Mouse (Mus musculus) thymus, postnatal 4 days (tissue): ENCODE measurements at regions not wholly inside any gene's neighbourhood (a gene's known extent, or its start where the extent isn't known, plus 50 kb on each side); places are given as distances from the start of the nearest gene placed in this dataset.
A peak's percentile ranks its signal among the peaks of the same experiment; 100 is the strongest.

ENCODE experiments used
- DNase-seq: peaks from one replicate; pipeline ENCODE4 v3.0.0; 2021

DNA sequence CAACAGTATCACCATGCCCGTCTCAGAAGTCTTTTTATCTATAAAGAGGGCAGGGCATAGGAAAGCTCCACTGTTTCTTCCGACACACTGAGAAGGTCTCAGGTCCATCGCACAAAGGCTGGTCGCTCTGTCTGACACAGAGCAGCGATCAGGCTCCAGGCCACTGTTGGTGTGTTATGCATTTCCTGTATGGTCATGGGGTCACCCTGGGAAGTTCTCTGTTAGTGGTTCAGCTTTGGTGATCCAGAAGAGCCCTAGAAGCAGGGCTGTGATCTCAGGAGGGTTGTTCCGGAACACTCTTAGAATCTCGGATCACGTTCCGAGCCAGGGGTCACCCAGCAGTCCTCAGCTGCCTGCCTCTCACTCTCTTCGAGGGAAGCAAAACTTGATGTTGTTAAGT is 150.7 kb downstream of the Qrsl1 start:
- no peak for DNase-seq

DNA sequence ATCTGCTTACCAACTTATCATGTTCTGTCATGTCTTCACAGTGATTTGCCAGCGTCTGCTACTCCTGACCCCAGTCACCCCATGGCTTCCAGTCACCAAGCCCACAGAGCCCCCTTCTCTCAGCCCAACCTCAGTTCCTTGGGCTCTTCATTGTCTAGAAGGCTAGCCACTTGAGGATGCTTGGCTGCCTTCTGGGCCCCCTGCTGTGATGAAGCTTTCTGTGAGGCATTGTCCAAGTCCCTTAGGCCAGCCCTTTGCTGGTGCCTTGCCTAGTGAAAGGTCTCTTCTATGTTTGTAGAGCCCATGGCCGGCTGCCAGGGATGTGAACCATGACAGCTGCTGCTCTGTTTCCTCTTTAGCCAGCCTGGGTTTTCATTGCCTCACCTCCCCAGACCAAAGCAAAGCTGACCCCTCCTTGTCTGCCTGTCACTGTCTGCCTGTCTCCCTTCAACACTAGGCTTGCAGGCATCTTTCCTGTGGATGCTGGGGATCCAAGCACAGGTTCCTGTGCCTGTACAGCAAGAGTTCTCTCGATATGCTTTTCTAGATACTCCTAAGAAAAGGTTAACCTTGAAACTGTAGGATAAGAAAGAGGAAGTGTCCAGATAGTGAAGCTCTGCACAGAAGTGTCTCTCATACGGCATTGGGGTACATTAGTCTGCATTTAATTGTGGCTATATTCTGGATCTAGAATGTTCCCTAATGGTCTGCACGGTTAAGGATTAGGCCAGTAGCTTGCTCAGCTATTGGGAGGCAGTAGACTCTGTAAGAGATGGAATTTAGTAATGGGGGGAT is 149.5 kb downstream of the Qrsl1 start:
- DNase-seq, result no peak

DNA sequence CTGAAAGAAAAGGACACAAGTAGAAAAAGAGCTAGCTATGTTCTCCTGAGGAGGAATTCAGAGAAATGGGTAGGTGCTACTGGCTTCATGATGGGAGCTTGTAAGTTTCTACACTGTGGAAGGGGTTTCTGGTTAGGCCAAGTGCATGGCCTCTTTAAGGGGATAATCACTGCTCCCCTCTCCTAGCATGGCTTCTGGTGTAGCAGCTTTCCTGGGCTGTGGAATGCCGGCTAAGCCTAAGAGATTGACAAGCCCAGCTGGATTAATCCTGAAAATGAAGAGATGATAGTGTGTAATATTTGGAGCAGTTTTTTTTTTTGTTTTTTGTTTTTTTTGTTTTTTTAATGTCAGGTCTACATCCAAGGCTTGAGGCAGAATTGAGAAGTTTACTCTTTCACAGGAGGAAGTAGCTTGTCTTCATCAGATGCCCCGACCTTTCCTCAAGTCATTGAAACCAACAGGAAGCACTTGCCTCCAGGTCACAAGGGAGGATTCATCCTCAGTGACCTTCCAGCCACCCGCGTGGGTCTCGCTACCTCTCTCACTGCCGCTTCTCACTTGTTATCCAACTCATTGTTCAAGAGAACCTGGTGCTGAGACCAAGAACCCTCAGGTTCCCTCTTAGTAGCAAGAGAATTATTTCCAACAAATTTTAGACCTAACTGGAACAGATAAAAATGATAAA is 144.5 kb downstream of the Qrsl1 start:
- DNase-seq, result no peak

DNA sequence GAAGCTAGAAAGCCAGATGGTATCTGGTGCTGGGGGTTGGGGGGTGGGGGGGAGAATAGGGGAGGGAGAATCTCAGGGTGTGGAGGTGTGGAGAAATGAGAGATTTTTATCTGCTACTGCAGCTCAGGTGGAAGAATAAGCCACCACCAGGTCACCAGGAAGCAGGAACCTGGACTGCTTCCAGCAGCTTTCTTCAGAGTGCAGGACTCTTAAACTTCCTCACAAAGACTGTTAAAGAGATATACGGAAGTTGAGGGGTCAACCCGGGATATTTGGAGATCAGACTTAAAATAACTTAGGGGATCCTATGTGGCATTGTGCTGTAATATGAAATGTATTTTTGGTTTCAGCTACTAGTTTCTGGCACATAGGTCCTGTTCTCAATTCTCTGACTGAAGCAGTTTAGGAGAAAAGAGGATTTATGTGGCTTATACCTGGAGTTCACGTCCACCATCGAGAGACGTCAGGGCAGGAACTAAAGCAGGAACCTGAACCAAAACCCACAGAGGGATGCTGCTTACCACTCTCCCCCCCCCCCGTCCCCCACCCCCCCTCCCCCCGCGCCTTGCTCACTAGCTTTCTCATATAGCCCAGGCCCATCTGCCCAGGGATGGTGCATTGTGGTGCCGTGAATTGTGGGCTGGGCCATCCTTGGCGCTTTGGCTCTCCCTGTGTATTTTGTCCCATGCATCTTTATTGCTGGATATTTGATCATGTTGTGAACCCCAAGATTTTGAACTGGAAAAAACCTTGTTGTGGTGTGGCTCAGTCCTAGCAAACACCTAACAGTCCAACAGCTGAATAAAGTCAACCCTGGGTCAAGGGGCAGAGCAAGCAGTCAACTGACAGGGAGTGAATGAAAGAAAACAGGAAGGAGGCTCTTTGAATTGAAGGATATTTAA is 143.2 kb downstream of the Qrsl1 start:
- no peak for DNase-seq

DNA sequence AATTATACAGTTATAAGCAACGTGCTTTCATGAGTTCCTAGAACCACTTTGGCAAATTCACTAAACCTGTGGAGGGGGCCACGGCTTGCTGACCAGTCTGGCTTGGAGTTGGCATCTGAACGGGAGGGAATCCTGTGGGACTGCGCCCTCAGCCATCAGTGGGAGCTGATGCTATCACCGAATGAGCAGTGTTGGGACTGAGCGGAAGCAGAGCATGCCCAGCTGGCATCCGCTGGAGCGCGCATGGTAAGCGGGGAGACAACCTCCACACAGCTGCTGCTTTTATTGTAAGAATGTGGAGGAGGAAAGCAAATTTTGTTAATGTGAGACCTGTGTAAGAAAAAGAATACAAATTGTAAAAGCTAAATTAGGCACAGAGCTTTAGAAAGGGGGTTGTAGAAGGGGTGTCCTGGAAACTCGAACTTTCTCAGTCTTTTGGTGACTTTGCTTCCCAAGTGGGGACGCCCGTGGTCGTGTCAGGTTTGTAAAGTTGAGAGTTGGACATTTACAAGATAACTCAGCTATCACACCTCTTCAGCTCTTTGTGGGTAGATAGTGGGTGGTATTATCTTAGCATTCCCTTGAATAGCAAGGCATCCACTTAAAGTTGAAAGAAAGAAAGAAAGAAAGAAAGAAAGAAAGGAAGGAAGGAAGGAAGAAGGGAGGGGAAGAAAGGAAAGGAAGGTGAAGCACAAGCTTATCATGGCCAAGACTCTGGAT is 142.2 kb downstream of the Qrsl1 start:
- peak; percentile 49 for DNase-seq

DNA sequence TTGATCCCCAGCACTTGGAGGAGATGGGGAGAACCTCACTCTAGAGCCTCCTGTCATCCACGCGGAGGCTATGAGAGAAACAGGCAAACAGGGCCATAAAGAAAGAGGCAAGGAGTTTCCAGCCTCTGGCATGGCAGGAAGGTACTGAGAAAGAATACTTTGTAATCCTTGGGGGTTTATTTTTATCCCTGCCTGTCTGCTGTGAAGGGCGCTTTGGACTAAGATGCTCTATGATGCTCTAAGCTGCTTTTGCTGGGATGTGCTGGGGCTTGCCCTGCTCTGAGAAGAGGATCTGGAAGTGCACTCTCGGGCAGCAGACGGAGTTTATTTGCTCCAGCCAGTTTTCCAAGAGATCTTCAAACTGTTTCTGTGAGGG is 141.7 kb downstream of the Qrsl1 start:
- no peak for DNase-seq

DNA sequence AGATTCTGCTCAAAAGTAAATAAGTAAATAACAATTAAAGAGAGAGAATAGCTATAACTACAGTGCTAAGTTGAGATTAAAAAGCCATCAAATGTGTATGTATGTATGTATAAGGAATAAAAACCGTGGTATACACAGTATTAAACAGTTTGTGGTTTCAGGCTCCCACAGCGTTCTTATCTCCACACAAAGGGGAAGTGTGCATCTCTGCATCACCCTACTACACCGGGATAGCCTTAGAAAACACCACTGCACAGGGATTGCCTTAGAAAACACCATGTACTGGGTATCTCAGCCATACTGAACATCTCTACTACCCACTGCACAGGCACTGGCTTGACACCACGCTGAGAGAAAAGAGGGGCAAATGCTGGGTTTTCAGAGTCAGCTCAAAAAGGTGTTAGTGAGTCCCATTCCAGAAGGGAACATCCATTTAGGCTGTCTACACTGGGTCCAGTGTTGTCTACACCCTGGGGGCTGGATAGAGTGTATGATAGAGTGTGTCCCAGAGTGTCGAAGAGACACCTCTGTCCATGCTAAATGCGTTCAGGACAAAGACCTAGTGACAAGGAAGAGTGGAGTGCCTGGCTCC is 139.5 kb downstream of the Qrsl1 start:
- no peak for DNase-seq

DNA sequence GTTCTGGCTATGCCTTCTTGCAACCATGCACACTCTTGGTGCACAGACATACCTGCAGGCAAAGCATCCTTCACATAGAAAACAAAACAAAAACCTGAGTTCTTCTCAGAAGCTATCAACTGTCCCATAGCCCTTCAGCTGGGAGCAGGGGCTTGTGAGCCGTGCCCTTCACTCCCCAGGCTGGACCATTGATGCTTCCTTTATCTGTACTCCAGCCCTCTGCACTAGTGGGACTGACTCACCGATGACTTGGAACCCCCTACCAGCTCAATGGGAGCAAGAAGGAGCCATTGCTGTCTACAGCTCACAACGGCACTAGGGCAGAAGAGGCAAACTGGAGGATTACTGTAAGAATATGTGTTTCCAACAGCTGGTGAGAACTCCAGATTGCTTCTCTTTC is 137.0 kb downstream of the Qrsl1 start:
- no peak for DNase-seq

DNA sequence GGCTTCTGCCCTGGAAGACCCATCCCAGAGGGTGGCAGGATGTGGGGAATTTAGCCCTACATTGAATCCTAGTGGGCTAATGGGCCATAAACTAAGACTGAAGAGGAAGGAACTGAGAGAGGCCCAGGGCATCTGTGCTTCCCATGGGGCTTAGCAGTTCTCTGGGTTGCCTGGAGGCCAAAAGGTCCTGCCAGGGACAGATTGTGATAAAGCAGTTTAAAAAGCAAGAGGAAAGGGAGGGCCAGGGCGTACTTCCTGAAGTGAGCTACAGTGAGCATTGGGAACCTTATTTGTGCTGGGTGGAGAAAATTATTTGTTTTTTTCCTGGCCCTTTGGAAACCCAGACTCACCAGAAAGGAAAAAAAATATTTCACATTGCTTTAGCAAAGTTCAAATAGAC is 136.3 kb downstream of the Qrsl1 start:
- no peak for DNase-seq

DNA sequence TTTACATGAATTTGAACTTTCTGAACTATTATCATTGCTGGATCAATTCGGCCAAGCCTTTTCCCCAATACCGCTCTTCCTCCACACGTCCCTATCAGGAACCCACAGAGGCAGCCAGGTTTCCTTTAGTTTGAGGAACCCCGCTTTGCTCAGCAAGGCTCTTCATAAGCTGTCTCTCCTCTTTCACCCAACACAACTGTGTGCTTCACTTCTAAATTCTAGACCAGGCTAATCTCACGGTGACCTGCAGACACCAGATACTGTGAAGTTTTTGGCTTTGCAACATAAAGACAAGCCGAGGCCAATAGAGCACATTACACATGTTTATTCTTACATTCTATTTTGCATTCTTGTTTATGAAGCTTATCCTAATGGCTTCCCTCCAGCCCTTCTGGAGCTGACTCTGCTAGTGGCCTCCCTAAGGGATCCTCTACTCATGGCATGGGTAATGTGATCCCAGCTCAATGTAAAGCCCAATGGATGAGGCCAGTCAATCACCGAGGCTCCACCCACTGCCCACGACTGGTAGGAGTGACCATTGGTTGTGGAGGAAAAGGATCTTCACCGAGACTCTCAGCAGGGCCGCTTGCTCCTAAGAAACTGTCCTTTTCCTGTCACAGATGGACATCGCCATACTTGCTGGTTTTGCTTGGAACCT is 135.6 kb downstream of the Qrsl1 start:
- no peak for DNase-seq

DNA sequence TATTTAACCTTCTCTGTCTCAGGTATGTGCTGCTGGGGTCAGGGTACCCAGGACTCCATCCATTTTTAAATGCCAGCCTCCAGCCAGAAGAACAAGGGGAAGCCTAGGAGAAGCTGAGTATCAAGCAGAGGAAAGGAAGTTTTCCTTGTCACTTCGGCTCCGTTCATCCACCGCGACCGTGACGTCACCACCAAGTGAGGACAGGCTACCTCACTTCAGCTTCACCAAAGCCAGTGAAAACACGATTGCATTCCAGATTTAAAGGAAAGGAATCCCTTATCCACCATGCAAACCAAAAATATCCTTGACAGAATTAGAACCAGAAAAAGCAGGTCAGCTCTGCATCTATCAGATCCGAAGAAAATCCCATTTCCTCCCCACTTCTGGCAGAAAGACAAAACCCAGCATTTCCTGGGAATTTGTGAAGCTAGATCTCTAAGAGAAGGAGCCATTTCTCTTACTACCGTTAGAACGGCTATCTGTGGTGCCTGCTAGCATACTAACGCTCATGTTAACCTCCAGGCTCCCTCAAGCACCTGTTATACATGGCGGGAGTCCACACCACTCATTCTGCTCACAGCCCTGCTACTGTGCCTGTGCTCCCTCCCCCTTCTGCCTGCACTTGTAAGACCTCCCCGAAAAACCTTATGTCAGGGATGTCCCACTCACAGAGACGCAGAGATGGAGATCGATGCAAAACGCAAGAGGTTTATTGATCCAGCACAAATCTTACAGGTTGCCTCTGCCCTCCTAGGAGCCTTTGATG is 133.4 kb downstream of the Qrsl1 start:
- DNase-seq, result no peak

DNA sequence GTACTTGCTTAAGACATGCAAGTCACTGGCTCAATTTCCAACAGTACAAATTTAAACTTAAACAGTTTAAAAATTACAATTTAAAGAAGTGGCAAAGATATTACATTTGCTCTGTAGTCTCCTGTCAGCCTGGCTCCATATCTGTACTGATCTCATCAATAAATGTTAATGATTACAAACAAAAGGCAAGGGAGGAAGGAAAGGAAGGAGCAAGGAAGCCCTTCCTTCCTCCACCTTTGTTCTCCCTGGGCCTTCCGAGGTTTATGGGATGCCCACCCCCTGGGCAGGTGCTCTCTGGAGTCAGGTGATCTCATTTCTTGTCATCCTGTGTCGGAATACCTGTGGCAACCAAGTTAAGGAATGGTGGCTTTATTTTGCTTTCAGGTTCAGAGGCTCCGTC is 132.5 kb downstream of the Qrsl1 start:
- DNase-seq, result no peak

DNA sequence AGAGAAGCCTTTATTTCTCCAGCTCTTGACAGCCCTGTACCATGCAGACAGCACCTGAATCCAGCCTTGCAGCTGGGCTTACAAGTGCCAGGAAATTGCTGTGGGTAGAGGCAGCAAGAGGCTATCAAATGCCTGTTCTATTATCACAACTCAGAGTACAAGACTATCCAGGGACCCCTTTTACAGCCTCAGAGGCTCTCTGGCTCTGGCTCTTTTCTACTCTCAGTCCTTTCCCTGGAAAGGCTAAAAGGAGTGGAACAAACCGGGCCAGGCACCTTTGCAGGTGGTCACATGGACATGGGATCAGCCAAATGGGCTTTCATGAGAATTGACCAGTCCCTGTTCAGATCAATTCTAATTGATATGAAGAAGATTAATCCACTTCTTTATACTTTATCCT is 125.7 kb downstream of the Qrsl1 start:
- no peak for DNase-seq

DNA sequence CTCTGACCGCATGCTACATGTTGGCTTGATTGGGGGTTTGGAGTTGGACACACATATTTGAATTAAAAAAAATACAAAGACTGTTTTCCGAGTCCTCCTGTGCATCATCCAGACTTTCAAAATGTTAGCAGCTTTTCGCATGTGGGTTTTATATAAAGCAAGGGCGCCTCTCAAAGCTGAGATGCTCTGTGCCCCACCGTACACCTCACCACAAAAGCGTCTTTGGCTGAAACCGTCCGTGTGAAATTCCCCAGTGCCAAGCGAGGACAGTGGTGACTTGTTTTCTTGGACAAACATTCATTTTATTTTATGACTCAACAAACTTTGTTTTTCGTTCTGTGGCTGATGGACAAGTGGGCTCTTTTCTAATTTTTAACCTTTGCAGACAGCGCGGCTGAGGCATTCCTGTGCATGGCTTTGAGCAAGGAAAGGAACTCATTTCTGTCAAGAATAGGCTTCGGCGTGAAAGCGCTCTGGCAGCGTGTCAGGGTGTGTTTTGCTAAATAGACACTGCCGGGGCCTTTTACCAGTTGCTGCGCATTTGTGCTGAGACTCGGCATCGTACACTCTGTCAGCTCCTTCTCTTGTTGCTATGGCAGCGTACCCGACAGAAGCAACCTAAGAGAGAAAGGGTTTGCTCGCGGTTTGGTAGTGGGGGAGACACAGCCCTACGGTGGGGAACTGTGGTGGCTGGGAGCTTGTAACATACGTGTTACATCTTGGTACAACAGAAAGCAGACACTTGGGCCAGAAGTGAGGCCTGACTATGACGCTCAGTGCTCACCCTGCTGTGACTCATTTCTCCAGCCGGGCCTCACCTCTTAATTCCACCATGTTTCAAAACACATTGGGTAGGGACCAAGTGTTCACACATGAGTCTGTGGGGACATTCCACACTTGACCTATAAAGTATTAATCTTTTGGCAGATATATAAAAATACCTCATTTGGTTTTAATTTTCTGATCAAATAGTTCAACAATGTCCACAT is 123.6 kb downstream of the Qrsl1 start:
- no peak for DNase-seq

DNA sequence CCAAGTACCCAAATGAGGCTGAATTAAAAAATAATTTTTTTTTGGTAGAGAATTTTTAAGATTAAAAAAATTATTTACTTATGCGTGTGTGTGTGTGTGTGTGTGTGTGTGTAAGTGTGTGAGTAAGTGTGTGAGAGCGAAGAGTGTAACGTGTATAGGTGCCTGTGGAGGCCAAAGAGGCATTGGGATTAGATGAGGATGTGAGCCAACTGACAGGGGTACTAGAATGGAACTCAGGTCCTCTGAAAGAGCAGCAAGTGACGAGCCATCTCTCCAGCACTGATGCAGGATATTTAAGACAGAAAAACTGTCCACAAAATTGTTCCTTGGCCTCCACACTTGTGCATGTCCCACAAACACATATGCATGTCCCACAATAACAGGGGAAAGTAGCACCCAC is 121.0 kb downstream of the Qrsl1 start:
- no peak for DNase-seq

DNA sequence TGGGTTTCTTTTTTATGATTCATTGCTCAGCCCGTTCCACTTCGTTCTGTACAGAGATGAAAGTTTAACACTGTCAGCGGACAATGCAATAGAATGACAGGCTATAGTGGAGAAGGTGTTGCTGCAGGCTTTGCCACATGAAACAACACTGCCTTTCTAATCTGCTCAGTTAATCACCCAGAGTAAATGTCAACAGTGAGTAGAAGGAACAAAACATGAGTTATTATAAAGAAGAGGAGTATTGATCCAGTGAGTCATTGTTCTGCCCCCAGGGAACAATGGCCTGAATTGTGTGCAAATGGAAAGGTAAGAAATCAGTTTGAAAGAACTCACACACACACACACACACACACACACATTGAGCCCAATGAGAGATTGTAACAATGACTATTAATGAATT is 118.2 kb downstream of the Qrsl1 start:
- DNase-seq, result no peak

DNA sequence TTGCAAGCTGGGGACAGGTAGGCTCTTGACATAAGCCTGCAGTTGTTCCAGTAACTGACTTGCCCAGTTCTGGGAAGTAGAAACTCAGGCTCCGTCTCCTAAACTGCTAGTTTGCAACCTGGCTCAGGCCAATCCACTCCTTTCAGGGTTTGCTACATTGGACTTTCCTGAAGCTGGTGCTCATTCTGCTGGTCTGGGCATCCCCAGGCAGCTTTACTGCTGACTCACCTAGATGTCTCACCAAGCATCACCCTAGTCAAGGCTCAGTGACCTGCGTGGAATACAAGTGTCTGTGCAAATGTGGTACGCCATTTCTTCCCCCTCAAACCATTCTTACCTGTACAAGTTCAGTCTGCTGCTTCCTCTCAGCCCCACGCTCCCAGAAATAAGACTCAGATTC is 110.8 kb downstream of the Qrsl1 start:
- no peak for DNase-seq

DNA sequence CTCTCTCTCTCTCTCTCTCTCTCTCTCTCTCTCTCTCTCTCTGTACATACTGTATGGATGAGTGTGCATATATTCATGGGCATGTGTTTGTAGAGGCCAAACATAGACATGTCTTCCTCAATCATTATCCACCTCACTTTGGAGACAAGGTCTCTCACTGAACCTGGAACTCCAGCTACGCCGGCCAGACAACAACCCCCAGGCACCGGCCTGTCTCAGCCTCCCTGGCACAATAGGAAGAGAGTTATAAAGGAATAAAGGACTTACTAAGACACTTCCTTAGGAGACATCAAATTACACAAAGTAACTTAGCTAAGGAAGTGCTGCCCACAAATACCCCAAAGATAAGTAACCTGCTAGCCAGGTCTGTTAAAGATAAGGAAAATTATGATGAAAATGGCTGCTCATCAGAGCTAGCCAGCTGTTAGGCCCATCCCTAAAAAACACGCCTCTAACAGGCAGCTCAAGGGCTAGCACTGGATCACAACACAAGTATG is 110.0 kb downstream of the Qrsl1 start:
- DNase-seq, result no peak

DNA sequence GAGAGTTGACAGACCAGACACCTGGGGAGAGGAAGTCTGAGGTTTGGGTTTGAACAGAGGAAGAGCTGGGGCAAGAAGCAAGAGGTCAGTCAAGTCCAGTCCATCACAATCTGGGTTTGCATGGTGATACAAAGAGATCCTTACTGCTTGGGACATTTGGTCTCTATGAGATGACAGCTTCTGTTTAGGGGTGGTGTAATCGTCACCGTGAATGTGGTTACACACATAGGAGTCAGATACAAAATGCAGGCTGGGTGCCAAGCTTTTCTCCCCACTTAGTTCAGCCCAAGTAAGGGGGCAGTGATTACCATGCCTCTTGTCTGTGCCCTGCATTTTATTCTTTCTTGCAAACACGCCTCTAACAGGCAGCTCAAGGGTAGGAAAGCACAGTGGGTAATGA is 108.9 kb downstream of the Qrsl1 start:
- no peak for DNase-seq

DNA sequence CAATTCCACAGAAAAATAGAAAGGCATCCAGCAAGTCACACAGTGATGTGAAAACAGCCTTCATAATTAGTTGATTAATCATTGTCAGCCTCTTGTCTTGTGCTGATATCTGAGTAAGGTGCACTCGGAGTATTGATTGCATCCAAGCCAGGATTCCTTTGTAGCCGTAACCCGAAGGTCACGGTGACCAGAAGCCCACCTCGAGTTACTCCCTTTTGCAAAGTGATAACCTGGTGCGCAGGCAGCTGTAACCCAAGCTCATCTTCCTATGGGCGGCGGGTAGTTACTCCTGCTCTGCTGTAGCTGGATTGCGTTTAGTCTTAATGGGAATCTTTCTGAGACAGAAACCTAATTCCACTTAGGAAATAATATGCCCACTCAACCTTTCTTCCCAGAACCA is 107.0 kb downstream of the Qrsl1 start:
- DNase-seq, result no peak
